16 mouse cellular contexts compared by ENCODE assay signal in the genomic region with DNA sequence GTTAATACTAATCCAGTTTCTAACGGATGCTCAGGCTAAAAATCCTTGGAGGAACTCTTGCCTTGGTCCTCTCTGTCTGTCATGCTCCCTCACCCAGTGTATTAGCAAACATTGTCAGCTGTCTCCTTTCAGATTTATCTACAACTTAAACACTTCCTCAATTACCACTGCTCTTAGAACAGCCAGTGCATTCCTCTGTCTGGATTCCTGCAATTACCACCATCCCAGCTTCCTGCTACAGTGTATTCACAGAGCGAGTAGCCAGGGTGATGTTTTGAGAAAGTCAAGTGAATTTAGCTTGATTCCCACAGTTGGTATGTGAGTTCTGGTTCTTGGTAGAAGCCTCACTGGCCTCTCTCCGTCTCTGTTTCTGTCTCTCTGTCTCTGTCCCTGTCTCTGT.
A peak's percentile ranks its signal among the peaks of the same experiment; 100 is the strongest.
DNase-seq lines count a peak whose midpoint lies in the region; ATAC-seq and TF ChIP-seq lines count a peak whose summit lies in the region.
"Had no signal": no experiment of that assay in that cellular context is flagged by ENCODE, and none has a peak within 500 bp of the region (broad histone marks: within the 10 kb centered on the region; RNA-seq: fewer than 3 reads in every experiment).

No protein-coding gene starts in this region.

- no peak for TF ChIP-seq POLR2A in lung, adult 2 months (IDR thresholded peaks at IDR 0.05; ENCODE audit: borderline replicate concordance, extremely low read depth, low read depth, low read length)
- TF ChIP-seq POLR2A in embryonic fibroblast, embryonic 13.5 days (IDR thresholded peaks at IDR 0.05; ENCODE audit: low read depth, low read length) = no peak

- no peak overlapping the region for H3K4me3 ChIP-seq in heart, postnatal 0 days (ENCODE audit: low read depth, low read length)
- no peak overlapping the region for H3K4me3 ChIP-seq in lung, adult 2 months (replicated peaks; ENCODE audit: extremely low read depth, low read depth, low read length)
- H3K4me3 ChIP-seq in embryonic fibroblast, embryonic 13.5 days (ENCODE audit: insufficient read depth, low read length) = no peak overlapping the region
- no peak overlapping the region for H3K4me3 ChIP-seq in forebrain, embryonic 12.5 days (replicated peaks)
- H3K4me3 ChIP-seq: layer of hippocampus, adult 2 months; left cerebral cortex, adult 2 months; limb, embryonic 12.5 days; neural tube, embryonic 13.5 days; stomach, embryonic 15.5 days had no signal

- ATAC-seq in heart, postnatal 0 days (ENCODE audit: insufficient read depth, low read depth) = peak; percentile 69
- no peak for ATAC-seq in forebrain, embryonic 12.5 days (ENCODE audit: low FRiP score)
- ATAC-seq: liver, postnatal 0 days had no signal

- peak; percentile 57 for DNase-seq in heart, postnatal 0 days (ENCODE audit: low spot score)
- DNase-seq in heart, adult 11 months = no peak
- DNase-seq in lung, postnatal 10 days = peak; percentile 32
- no peak for DNase-seq in lung, adult 2 months
- no peak for DNase-seq in thymus, postnatal 0 days (ENCODE audit: low spot score)
- DNase-seq: cerebellum, postnatal 36 days; gastrocnemius, postnatal 36 days; liver, postnatal 0 days; thymus, postnatal 4 days had no signal

- H3K4me1 ChIP-seq in heart, postnatal 0 days (ENCODE audit: control insufficient read depth, insufficient read depth) = 0 out of 2 replicates have a peak, but pooled peaks cover 4% of the 10 kb centered on the region
- peaks cover 7% of the 10 kb centered on the region; the same call in 1 of the 2 replicates for H3K4me1 ChIP-seq in lung, adult 2 months (ENCODE audit: control insufficient read depth, insufficient read depth, low read length)
- peaks cover 2% of the 10 kb centered on the region; the same call in 1 of the 2 replicates for H3K4me1 ChIP-seq in embryonic fibroblast, embryonic 13.5 days (ENCODE audit: control insufficient read depth, insufficient read depth, low read length)
- no peaks in the 10 kb centered on the region for H3K4me1 ChIP-seq in forebrain, embryonic 12.5 days
- H3K4me1 ChIP-seq: limb, embryonic 12.5 days; neural tube, embryonic 13.5 days; stomach, embryonic 15.5 days had no signal

- WGBS in heart, postnatal 0 days = 27% methylated on average over 3 of the region's 3 CpGs
- 25% methylated on average over 3 of the region's 3 CpGs for WGBS in lung, adult 2 months
- WGBS in forebrain, embryonic 12.5 days = 78% methylated on average over 3 of the region's 3 CpGs

- no peaks in the 10 kb centered on the region for H3K27me3 ChIP-seq in heart, postnatal 0 days (ENCODE audit: control insufficient read depth, insufficient read depth, low read length)
- peaks cover 3% of the 10 kb centered on the region for H3K27me3 ChIP-seq in forebrain, embryonic 12.5 days
- H3K27me3 ChIP-seq: limb, embryonic 12.5 days; neural tube, embryonic 13.5 days; stomach, embryonic 15.5 days had no signal

- H3K9me3 ChIP-seq in heart, postnatal 0 days (replicated peaks; ENCODE audit: control insufficient read depth, low read length) = no peaks in the 10 kb centered on the region
- H3K9me3 ChIP-seq in forebrain, embryonic 12.5 days = no peaks in the 10 kb centered on the region
- H3K9me3 ChIP-seq: neural tube, embryonic 13.5 days; stomach, embryonic 15.5 days had no signal

- H3K9ac ChIP-seq in heart, postnatal 0 days (replicated peaks; ENCODE audit: low read depth, low read length) = no peak overlapping the region
- no peak overlapping the region for H3K9ac ChIP-seq in forebrain, embryonic 12.5 days
- H3K9ac ChIP-seq: limb, embryonic 12.5 days; liver, postnatal 0 days; neural tube, embryonic 13.5 days; stomach, embryonic 15.5 days had no signal

- no peaks in the 10 kb centered on the region for H3K36me3 ChIP-seq in heart, postnatal 0 days (replicated peaks; ENCODE audit: control insufficient read depth, insufficient read depth, low read length)
- H3K36me3 ChIP-seq in forebrain, embryonic 12.5 days (replicated peaks) = no peaks in the 10 kb centered on the region
- H3K36me3 ChIP-seq: limb, embryonic 12.5 days; neural tube, embryonic 13.5 days; stomach, embryonic 15.5 days had no signal

- no peak overlapping the region for H3K4me2 ChIP-seq in heart, postnatal 0 days (ENCODE audit: low read depth, low read length)
- H3K4me2 ChIP-seq in forebrain, embryonic 12.5 days = no peak overlapping the region
- H3K4me2 ChIP-seq: limb, embryonic 12.5 days; neural tube, embryonic 13.5 days; stomach, embryonic 15.5 days had no signal

- no peak for TF ChIP-seq CTCF in heart, postnatal 0 days (IDR thresholded peaks at IDR 0.05; ENCODE audit: low read depth)
- TF ChIP-seq CTCF in lung, adult 2 months (IDR thresholded peaks at IDR 0.05; ENCODE audit: insufficient read depth, low read length) = no peak
- no peak for TF ChIP-seq CTCF in embryonic fibroblast, embryonic 13.5 days (IDR thresholded peaks at IDR 0.05; ENCODE audit: borderline replicate concordance, insufficient read depth, low read length)

- no peak for TF ChIP-seq EP300 in heart, postnatal 0 days (IDR thresholded peaks at IDR 0.05; ENCODE audit: low read depth)

- H3K27ac ChIP-seq in heart, postnatal 0 days (ENCODE audit: low read depth) = no peak overlapping the region
- peak overlapping the region; percentile 71; the same call in 1 of the 2 replicates for H3K27ac ChIP-seq in embryonic fibroblast, embryonic 13.5 days (ENCODE audit: insufficient read depth, low read length)
- no peak overlapping the region for H3K27ac ChIP-seq in forebrain, embryonic 12.5 days
- H3K27ac ChIP-seq: layer of hippocampus, adult 2 months; left cerebral cortex, adult 2 months; limb, embryonic 12.5 days; neural tube, embryonic 13.5 days; stomach, embryonic 15.5 days had no signal

Comparison
In these comparisons a context has a peak if more than half of its experiments do, and no peak if none do; other contexts are left out.
1. DNase-seq: peak in heart, postnatal 0 days (single experiment) and lung, postnatal 10 days (single experiment); none in heart, adult 11 months (single experiment), lung, adult 2 months (single experiment) and thymus, postnatal 0 days (single experiment).